Comparison of ENCODE assay signal across 11 mouse cellular contexts in the genomic region with DNA sequence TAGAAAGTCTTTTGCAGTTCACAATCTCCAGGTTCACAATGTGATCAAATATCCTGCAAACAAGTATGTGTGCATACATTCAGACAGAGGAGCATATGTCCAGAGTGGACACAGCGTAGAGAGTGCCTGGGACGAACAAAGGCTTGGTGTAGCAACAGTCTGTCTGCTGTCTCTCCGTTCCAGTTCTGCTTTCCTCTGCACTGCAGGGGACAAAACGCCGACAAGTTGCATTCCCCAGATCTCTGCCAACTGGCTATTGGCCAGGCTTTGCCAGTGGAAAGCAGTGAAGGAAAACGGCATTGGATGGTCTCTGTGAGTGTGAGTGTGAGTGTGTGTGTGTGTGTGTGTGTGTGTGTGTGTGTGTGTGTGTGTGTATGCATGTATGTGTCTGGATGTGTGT. TPM values are rescaled to one million over a fixed set of nuclear protein-coding genes. Genes with fewer than 3 reads are reported as not detected.
DNase-seq lines count a peak whose midpoint lies in the region; ATAC-seq and TF ChIP-seq lines count a peak whose summit lies in the region.
"Had no signal": no experiment of that assay in that cellular context is flagged by ENCODE, and none has a peak within 500 bp of the region (broad histone marks: within the 10 kb centered on the region; RNA-seq: fewer than 3 reads in every experiment).

No protein-coding gene starts in this region.

- H3K27ac ChIP-seq in embryonic facial prominence, embryonic 14.5 days (replicated peaks; ENCODE audit: low read depth, low read length): no peak overlapping the region
- H3K27ac ChIP-seq in embryonic facial prominence, embryonic 10.5 days (replicated peaks): no peak overlapping the region
- H3K27ac ChIP-seq: liver, embryonic 15.5 days had no signal

- POLR2A ChIA-PET in Patski (lab: Charles Lee): no interaction called here

- 0 out of 2 replicates have a peak, but pooled peaks cover 3% of the 10 kb centered on the region for H3K4me1 ChIP-seq in embryonic facial prominence, embryonic 14.5 days (ENCODE audit: control insufficient read depth, insufficient read depth, low read length)
- no peaks in the 10 kb centered on the region for H3K4me1 ChIP-seq in embryonic facial prominence, embryonic 10.5 days
- H3K4me1 ChIP-seq: liver, embryonic 15.5 days had no signal

- intact Hi-C loops in left cerebral cortex, postnatal 14 days (cut with DNase I): no loop called here
- intact Hi-C loops in left cerebral cortex, postnatal 36 days (cut with DNase I): no loop called here

- no peaks in the 10 kb centered on the region for H3K36me3 ChIP-seq in embryonic facial prominence, embryonic 14.5 days (ENCODE audit: control insufficient read depth, insufficient read depth, low read length)
- H3K36me3 ChIP-seq in embryonic facial prominence, embryonic 10.5 days (replicated peaks): no peaks in the 10 kb centered on the region
- H3K36me3 ChIP-seq: liver, embryonic 15.5 days had no signal

- H3K27me3 ChIP-seq in embryonic facial prominence, embryonic 14.5 days (replicated peaks; ENCODE audit: control insufficient read depth, insufficient read depth, low read length): no peaks in the 10 kb centered on the region
- H3K27me3 ChIP-seq in embryonic facial prominence, embryonic 10.5 days (replicated peaks; ENCODE audit: low read depth, poor library complexity, severe bottlenecking): no peaks in the 10 kb centered on the region
- H3K27me3 ChIP-seq in Patski: no peaks in the 10 kb centered on the region
- H3K27me3 ChIP-seq: liver, embryonic 15.5 days had no signal

- no peak overlapping the region for H3K4me3 ChIP-seq in embryonic facial prominence, embryonic 14.5 days (ENCODE audit: low read depth, low read length)
- no peak overlapping the region for H3K4me3 ChIP-seq in embryonic facial prominence, embryonic 10.5 days
- H3K4me3 ChIP-seq: liver, embryonic 15.5 days had no signal

- H3K9ac ChIP-seq in embryonic facial prominence, embryonic 14.5 days (ENCODE audit: low read depth, low read length): no peak overlapping the region
- H3K9ac ChIP-seq: liver, embryonic 15.5 days had no signal

- in situ Hi-C loops in Patski (cut with MboI; ENCODE audit: low pct_unique_long_range_greater_than_20kb): no loop called here

- no peaks in the 10 kb centered on the region for H3K9me3 ChIP-seq in embryonic facial prominence, embryonic 14.5 days (ENCODE audit: control insufficient read depth, low read length)
- H3K9me3 ChIP-seq in embryonic facial prominence, embryonic 10.5 days: no peaks in the 10 kb centered on the region
- H3K9me3 ChIP-seq: liver, embryonic 15.5 days had no signal

- DNase-seq in embryonic facial prominence, embryonic 14.5 days (ENCODE audit: low spot score): peak; percentile 53
- DNase-seq in embryonic facial prominence, embryonic 10.5 days (ENCODE audit: low spot score): no peak
- DNase-seq in left cerebral cortex, postnatal 14 days (ENCODE audit: low spot score in 2 of 2): peak; percentile 34 to 48
- DNase-seq in left cerebral cortex, postnatal 36 days (ENCODE audit: low spot score in 2 of 2): no peak
- no peak for DNase-seq in Patski (ENCODE audit: low read depth, low spot score)
- DNase-seq in kidney, postnatal 4 days: peak; percentile 40 to 53
- no peak for DNase-seq in testis, postnatal 14 days (ENCODE audit: low spot score)
- DNase-seq in frontal cortex, postnatal 10 days (ENCODE audit: low spot score in 2 of 2): no peak
- DNase-seq: thymus, postnatal 36 days had no signal

- ATAC-seq in embryonic facial prominence, embryonic 14.5 days (ENCODE audit: low read depth): no peak
- ATAC-seq in Patski: peak; percentile 57
- ATAC-seq: intestine, embryonic 16.5 days had no signal

- no peak overlapping the region for H3K4me2 ChIP-seq in embryonic facial prominence, embryonic 14.5 days (ENCODE audit: low read depth, low read length)
- H3K4me2 ChIP-seq: liver, embryonic 15.5 days had no signal

- WGBS in embryonic facial prominence, embryonic 14.5 days: 47% methylated on average over 6 of the region's 6 CpGs
- WGBS in embryonic facial prominence, embryonic 10.5 days: 81% methylated on average over 6 of the region's 6 CpGs

- TF ChIP-seq CTCF in Patski (IDR thresholded peaks at IDR 0.05): no peak

- CTCF ChIA-PET in Patski (lab: Charles Lee): no interaction called here

RNA-seq across cellular contexts. Expression of a gene that starts 14.4 kb away (rescaled TPM):
- 434 and 478 TPM in 2 replicates for polyA plus RNA-seq in embryonic facial prominence, embryonic 14.5 days (2014; fragmentation: Nextera tagmentation; extraction: Ambion mirVana)
- 429 and 432 TPM in 2 replicates for polyA plus RNA-seq in embryonic facial prominence, embryonic 10.5 days (2016; fragmentation: Nextera tagmentation; extraction: Ambion mirVana)
- 100 to 1,000 TPM; 299 to 307 TPM for total RNA-seq in left cerebral cortex, postnatal 14 days (2021)
- 100 to 1,000 TPM; 277 to 299 TPM for total RNA-seq in left cerebral cortex, postnatal 36 days (2021)
- 436 TPM for polyA plus RNA-seq in Patski (2021)

Comparison
In these comparisons a context has a peak if more than half of its experiments do, and no peak if none do; other contexts are left out.
1. DNase-seq: peak in embryonic facial prominence, embryonic 14.5 days (single experiment), left cerebral cortex, postnatal 14 days (2 of 2) and kidney, postnatal 4 days (2 of 2); none in embryonic facial prominence, embryonic 10.5 days (single experiment), left cerebral cortex, postnatal 36 days (0 of 2), Patski (single experiment), testis, postnatal 14 days (single experiment) and frontal cortex, postnatal 10 days (0 of 2).